In genomic region chr12:78226519-78226875, GRCm38 (mm10) we compare ENCODE assay signal across 8 mouse cellular contexts. TPM values are rescaled to one million over a fixed set of nuclear protein-coding genes. Genes with fewer than 3 reads are reported as not detected.
DNase-seq lines count a peak whose midpoint lies in the region; ATAC-seq and TF ChIP-seq lines count a peak whose summit lies in the region.

No protein-coding gene starts in this region.

- DNase-seq in gastrocnemius, adult 18-20 months (ENCODE audit: low spot score): peak; percentile 83
- DNase-seq in gastrocnemius, postnatal 10 days: no peak
- DNase-seq in cerebellum, adult 2 months: peak in 1 of 2 experiments; percentile 93
- DNase-seq in frontal cortex, adult 2 months (ENCODE audit: extremely low spot score in 1 of 2, low spot score in 1 of 2): peak; percentile 52 to 86
- DNase-seq in left cerebral cortex, adult 2 months (ENCODE audit: extremely low spot score in 1 of 2, low spot score in 2 of 2): peak; percentile 84 to 88
- peak; percentile 90 for DNase-seq in lung, postnatal 36 days
- DNase-seq in right cerebral cortex, postnatal 25 days: peak; percentile 87

- peak overlapping the region; percentile 95 for H3K27ac ChIP-seq in cerebellum, adult 2 months (ENCODE audit: insufficient read depth, low read length)
- H3K27ac ChIP-seq in hindbrain, embryonic 16.5 days (ENCODE audit: low read depth, low read length): peak overlapping the region; percentile 99
- peak overlapping the region; percentile 98 for H3K27ac ChIP-seq in left cerebral cortex, adult 2 months

- intact Hi-C loops in left cerebral cortex, adult 2 months (cut with DNase I): loop anchor here (1.0 to 10.0 kb wide), 6 partner anchors 22 to 989 kb away; partner anchors contain the start of genes Atp6v1d, Eif2s1, Fut8 and Mpp5

- WGBS in cerebellum, adult 2 months: 1% methylated on average over 47 of the region's 48 CpGs
- 0% methylated on average over 36 of the region's 48 CpGs for WGBS in hindbrain, embryonic 16.5 days

- peak; percentile 90 for ATAC-seq in hindbrain, embryonic 16.5 days

- no peaks in the 10 kb centered on the region for H3K27me3 ChIP-seq in cerebellum, adult 2 months (ENCODE audit: control insufficient read depth, insufficient read depth, low read length)
- H3K27me3 ChIP-seq in hindbrain, embryonic 16.5 days (replicated peaks; ENCODE audit: control insufficient read depth, insufficient read depth, low read length): no peaks in the 10 kb centered on the region

- peak overlapping the region; percentile 99 for H3K4me3 ChIP-seq in cerebellum, adult 2 months (replicated peaks; ENCODE audit: insufficient read depth, low read depth, low read length)
- peak overlapping the region; percentile 73 for H3K4me3 ChIP-seq in hindbrain, embryonic 16.5 days (ENCODE audit: low read length)
- peak overlapping the region; percentile 95 for H3K4me3 ChIP-seq in left cerebral cortex, adult 2 months

- peak overlapping the region; percentile 76 for H3K4me2 ChIP-seq in hindbrain, embryonic 16.5 days (ENCODE audit: low read length)

- H3K36me3 ChIP-seq in hindbrain, embryonic 16.5 days (ENCODE audit: control insufficient read depth, insufficient read depth, low read length): no peaks in the 10 kb centered on the region

- no peaks in the 10 kb centered on the region for H3K9me3 ChIP-seq in hindbrain, embryonic 16.5 days (ENCODE audit: control insufficient read depth, low read length)

- TF ChIP-seq CTCF in cerebellum, adult 2 months (IDR thresholded peaks at IDR 0.05; ENCODE audit: borderline replicate concordance, insufficient read depth, low read depth, low read length): no peak
- TF ChIP-seq CTCF in left cerebral cortex, adult 2 months (IDR thresholded peaks at IDR 0.05): no peak

- no peaks in the 10 kb centered on the region; the same call in 1 of the 2 replicates for H3K4me1 ChIP-seq in cerebellum, adult 2 months (ENCODE audit: control insufficient read depth, insufficient read depth, low read length)
- H3K4me1 ChIP-seq in hindbrain, embryonic 16.5 days (ENCODE audit: control insufficient read depth, insufficient read depth, low read depth, low read length): peaks cover 6% of the 10 kb centered on the region

- peak overlapping the region; percentile 83 for H3K9ac ChIP-seq in hindbrain, embryonic 16.5 days (ENCODE audit: low read depth, low read length)

- peak; percentile 62; the same call in 1 of the 2 replicates for TF ChIP-seq POLR2A in cerebellum, adult 2 months (IDR thresholded peaks at IDR 0.05; ENCODE audit: borderline replicate concordance, insufficient read depth, low read length)

RNA-seq across cellular contexts. Expression of gene Gphn, which starts 0.3 kb away (rescaled TPM):
- 10 to 100 TPM; 33.5 to 34.2 TPM for total RNA-seq in gastrocnemius, adult 18-20 months (2021)
- 10 to 100 TPM; 24.0 to 24.4 TPM for total RNA-seq in gastrocnemius, postnatal 10 days (2021)
- polyA plus RNA-seq in cerebellum, adult 2 months (2012; rRNA removed): 82.5 and 90.5 TPM in 2 replicates
- polyA plus RNA-seq in frontal cortex, adult 2 months (2012; rRNA removed): 69.0 and 70.7 TPM in 2 replicates
- 48.7 and 57.1 TPM in 2 replicates for polyA plus RNA-seq in hindbrain, embryonic 16.5 days (2015; fragmentation: Nextera tagmentation; extraction: Ambion mirVana)
- total RNA-seq in left cerebral cortex, adult 2 months (2021): 10 to 100 TPM; 59.3 to 62.1 TPM

RNA-seq across cellular contexts. Expression of gene Gm6657, which starts 32.5 kb away (rescaled TPM):
- not detected for total RNA-seq in gastrocnemius, adult 18-20 months (2021)
- total RNA-seq in gastrocnemius, postnatal 10 days (2021): not detected
- not detected in 2 replicates for polyA plus RNA-seq in cerebellum, adult 2 months (2012; rRNA removed)
- not detected in 2 replicates for polyA plus RNA-seq in frontal cortex, adult 2 months (2012; rRNA removed)
- polyA plus RNA-seq in hindbrain, embryonic 16.5 days (2015; fragmentation: Nextera tagmentation; extraction: Ambion mirVana): not detected in 2 replicates
- not detected for total RNA-seq in left cerebral cortex, adult 2 months (2021)
